Mouse (Mus musculus): ENCODE measurements around the gene Sntg2.

Gene Sntg2

DNA sequence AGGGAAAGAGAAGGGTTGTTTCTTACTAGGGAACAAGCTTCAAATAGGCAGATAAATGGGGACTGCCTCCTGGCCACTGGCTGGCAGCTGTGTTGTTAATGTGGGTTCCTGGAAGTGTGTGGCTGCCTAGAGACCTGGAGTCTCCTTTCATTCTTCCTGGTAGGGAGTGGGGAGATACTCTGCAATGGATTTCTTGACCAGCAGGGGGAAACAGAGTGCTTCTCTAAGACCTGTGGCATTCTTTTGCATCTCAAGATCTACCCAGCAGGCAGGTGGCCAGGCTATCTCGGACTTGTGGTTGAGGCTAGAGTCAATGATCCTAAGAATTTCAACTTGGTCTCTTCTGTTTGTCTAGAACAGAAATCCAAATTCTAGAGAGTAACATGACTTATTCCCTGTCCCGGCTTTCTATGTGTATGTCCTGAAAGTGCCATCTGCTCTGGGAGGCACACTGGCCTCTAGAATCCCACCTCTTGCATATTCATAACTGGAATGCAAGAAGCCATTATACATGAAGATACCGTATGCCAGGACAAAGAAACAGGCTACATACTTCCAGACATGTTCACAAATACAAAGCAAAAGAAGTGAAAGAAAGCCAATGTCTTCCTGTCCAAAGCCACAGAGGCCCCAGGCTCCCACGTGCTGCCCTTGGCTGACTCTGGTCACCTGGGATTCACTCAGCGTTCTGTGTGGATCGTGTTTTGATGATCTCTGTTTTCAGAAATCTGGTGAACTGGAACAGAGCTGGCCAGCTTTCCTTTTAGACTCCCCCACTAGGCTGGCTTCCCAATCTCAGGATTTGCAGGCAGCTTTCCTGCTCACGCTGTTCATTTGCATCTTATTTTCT lies 244.4 kb downstream of the Sntg2 start:
- intact Hi-C loops (cut with DNase I) = loop anchor here (5.0 kb wide), 3 partner anchors 76 to 449 kb away; no protein-coding TSS in a partner anchor

All from adrenal gland (tissue).